Mouse (Mus musculus) stomach, embryonic 14.5 days (tissue): ENCODE data around the gene Sox5. TPM values are rescaled to one million over a fixed set of nuclear protein-coding genes. Genes with fewer than 3 reads are reported as not detected.

Source experiments
- ATAC-seq: fragments of 200-750 bp; cut with Nextera tagmentation; 2 replicates; pipeline ENCODE4 v1.8.0; 2017; ENCODE audit warnings: low read depth, moderate TSS enrichment; ENCODE audit not compliant: insufficient number of reproducible peaks, insufficient read depth, low FRiP score
- H3K27ac ChIP-seq: fragments of 300-500 bp; sonication (generic); 2 replicates; pipeline ENCODE4 v1.5.1; 2014; ENCODE audit warnings: mild to moderate bottlenecking, low read length, moderate library complexity, mixed read lengths
- H3K27me3 ChIP-seq: fragments of 300-500 bp; sonication (generic); 2 replicates; pipeline ENCODE4 v1.6.1; 2014; ENCODE audit warnings: low read length, control low read depth, mixed read lengths; ENCODE audit not compliant: control insufficient read depth, insufficient read depth
- H3K36me3 ChIP-seq: fragments of 300-500 bp; sonication (generic); 2 replicates; pipeline ENCODE4 v1.6.1; 2014; ENCODE audit warnings: mild to moderate bottlenecking, control low read depth, low read length, moderate library complexity, mixed read lengths; ENCODE audit not compliant: control insufficient read depth, insufficient read depth
- H3K4me1 ChIP-seq: fragments of 300-500 bp; sonication (generic); 2 replicates; pipeline ENCODE4 v1.6.1; 2014; ENCODE audit warnings: low read length, control low read depth, mixed read lengths; ENCODE audit not compliant: control insufficient read depth, insufficient read depth
- H3K4me2 ChIP-seq: fragments of 300-500 bp; sonication (generic); replicated peaks from 2 replicates; pipeline ENCODE4 v1.6.1; 2014; ENCODE audit warnings: low read depth, low read length, control low read depth
- H3K4me3 ChIP-seq: fragments of 300-500 bp; sonication (generic); 2 replicates; pipeline ENCODE4 v1.5.1; 2014; ENCODE audit warnings: low read depth, low read length, control low read depth
- H3K9ac ChIP-seq: fragments of 300-500 bp; sonication (generic); replicated peaks from 2 replicates; pipeline ENCODE4 v1.6.1; 2014; ENCODE audit warnings: low read depth, mild to moderate bottlenecking, control low read depth, low read length, moderate library complexity, mixed read lengths
- H3K9me3 ChIP-seq: fragments of 300-500 bp; sonication (generic); 2 replicates; pipeline ENCODE4 v1.6.1; 2016; ENCODE audit warnings: low read depth, low read length, control low read depth; ENCODE audit not compliant: control insufficient read depth
- WGBS: fragments of 180-500 bp; shearing (Covaris S2); extraction: QIAGEN DNeasy Blood & Tissue Kit; methylation state at CpG from one replicate; pipeline ENCODE4 v1.1.7; 2014; 5-methylcytosine and 5-hydroxymethylcytosine counted together
- polyA plus RNA-seq: library from polyadenylated mRNA; unstranded; fragments of >200 nt; fragmentation: Nextera tagmentation; extraction: Ambion mirVana; gene quantifications from 2 replicates; pipeline ENCODE4 v1.2.1, GENCODE M21; 2014

Gene Sox5
- polyA plus RNA-seq, 1 experiment from 2014 or later: 30.3 TPM

DNA sequence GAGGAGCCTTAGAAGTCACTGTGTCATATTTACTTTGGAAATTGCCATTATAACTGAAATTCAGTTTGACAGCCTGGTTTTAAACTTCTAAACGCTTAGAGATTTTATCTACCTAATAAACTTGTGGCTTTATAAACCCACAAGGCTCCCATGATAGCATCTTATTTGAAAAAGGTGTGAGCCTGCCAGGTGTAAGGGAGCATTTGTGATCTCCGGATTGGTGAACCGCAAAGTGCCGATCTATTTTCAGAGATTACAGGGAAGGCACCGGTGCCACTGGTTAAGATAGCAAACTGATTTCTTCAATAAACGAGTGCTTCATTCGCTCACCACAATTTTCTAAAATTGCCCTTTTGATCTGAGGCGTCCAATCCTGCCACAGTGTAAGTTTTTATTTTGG is 107.9 kb downstream of the Sox5 start:
- Histone ChIP-seq H3K27ac (no peak overlapping the region), H3K9ac (no peak overlapping the region), H3K4me2 (no peak overlapping the region), H3K4me3 (no peak overlapping the region), H3K36me3 (no peaks in the 10 kb centered on the region), H3K27me3 (no peaks in the 10 kb centered on the region), H3K4me1 (no peaks in the 10 kb centered on the region), H3K9me3 (no peaks in the 10 kb centered on the region)
- 80% methylated on average over 8 of the region's 8 CpGs for WGBS
- no peak for ATAC-seq

GRCm38 (mm10) chr6:144670433-144671167 is 111.2 kb downstream of the Sox5 start:
- WGBS: 53% methylated on average over 3 of the region's 3 CpGs
- Histone ChIP-seq H3K27me3 (no peaks in the 10 kb centered on the region), H3K9ac (no peak overlapping the region), H3K4me3 (no peak overlapping the region), H3K4me2 (no peak overlapping the region), H3K4me1 (no peaks in the 10 kb centered on the region), H3K36me3 (no peaks in the 10 kb centered on the region), H3K27ac (no peak overlapping the region), H3K9me3 (peaks cover 3% of the 10 kb centered on the region; the same call in 1 of the 2 replicates)
- ATAC-seq: no peak

DNA sequence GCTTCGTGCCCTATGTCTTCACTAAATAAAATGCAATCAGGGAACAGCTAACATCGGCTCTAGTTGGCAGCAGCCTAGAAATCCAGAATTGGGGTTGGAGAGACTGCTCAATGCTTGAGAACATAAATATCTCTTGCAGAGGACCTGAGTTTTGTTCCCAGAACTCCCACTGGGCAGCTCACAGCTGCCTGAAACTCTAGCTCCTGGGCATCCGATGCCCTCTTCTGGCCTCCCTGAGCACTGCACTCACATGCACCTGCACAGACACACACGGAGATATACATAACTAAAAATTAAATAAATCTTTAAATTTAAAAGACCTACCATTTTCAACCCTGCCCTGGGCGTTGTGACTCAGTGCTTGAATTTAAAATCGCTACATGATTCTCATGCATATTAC is 115.2 kb downstream of the Sox5 start:
- 96% methylated on average over 6 of the region's 6 CpGs for WGBS
- no peak for ATAC-seq

DNA sequence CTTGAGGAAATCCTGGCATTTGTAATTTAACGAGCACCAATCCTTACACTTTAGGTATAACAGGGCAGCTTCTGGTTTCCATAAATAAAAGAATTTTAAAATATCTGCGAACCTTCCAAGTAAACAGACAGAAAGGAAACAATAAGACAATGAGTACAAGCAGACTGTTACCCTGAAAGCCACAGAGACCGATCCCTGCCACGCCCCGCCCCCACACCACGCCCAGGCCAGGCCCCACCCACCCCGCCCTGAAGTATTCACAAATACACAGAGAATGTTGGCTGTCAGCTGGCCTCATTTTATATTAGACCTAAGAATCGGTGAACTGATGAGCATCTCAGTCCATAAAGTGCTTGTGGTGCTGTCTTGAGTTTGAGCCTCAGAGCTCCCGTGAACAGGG is 117.0 kb downstream of the Sox5 start:
- no peak for ATAC-seq
- no peaks in the 10 kb centered on the region for H3K36me3 ChIP-seq
- H3K27ac ChIP-seq: no peak overlapping the region
- no peak overlapping the region for H3K9ac ChIP-seq
- 69% methylated on average over 9 of the region's 9 CpGs for WGBS
- H3K4me2 ChIP-seq: no peak overlapping the region
- peaks cover 9% of the 10 kb centered on the region; the same call in 1 of the 2 replicates for H3K4me1 ChIP-seq
- H3K4me3 ChIP-seq: no peak overlapping the region
- H3K27me3 ChIP-seq: no peaks in the 10 kb centered on the region
- peaks cover 3% of the 10 kb centered on the region; the same call in 1 of the 2 replicates for H3K9me3 ChIP-seq

More for the DNA sequence above, 115.2 kb downstream of the Sox5 start:
- Histone ChIP-seq H3K27me3 (no peaks in the 10 kb centered on the region), H3K36me3 (no peaks in the 10 kb centered on the region), H3K4me2 (no peak overlapping the region), H3K9ac (no peak overlapping the region), H3K4me3 (no peak overlapping the region), H3K9me3 (peaks cover 3% of the 10 kb centered on the region; the same call in 1 of the 2 replicates), H3K4me1 (peaks cover 2% of the 10 kb centered on the region; the same call in 1 of the 2 replicates), H3K27ac (no peak overlapping the region)

- Histone ChIP-seq H3K9me3 (peaks cover 3% of the 10 kb centered on the region; the same call in 1 of the 2 replicates), H3K36me3 (no peaks in the 10 kb centered on the region), H3K4me3 (no peak overlapping the region), H3K4me2 (no peak overlapping the region), H3K9ac (no peak overlapping the region), H3K27ac (no peak overlapping the region), H3K27me3 (no peaks in the 10 kb centered on the region), H3K4me1 (peaks cover 9% of the 10 kb centered on the region; the same call in 1 of the 2 replicates)
- ATAC-seq: no peak
- 68% methylated on average over 4 of the region's 4 CpGs for WGBS
These were observed 118.2 kb downstream of the Sox5 start for GRCm38 (mm10) chr6:144663516-144664074.

DNA sequence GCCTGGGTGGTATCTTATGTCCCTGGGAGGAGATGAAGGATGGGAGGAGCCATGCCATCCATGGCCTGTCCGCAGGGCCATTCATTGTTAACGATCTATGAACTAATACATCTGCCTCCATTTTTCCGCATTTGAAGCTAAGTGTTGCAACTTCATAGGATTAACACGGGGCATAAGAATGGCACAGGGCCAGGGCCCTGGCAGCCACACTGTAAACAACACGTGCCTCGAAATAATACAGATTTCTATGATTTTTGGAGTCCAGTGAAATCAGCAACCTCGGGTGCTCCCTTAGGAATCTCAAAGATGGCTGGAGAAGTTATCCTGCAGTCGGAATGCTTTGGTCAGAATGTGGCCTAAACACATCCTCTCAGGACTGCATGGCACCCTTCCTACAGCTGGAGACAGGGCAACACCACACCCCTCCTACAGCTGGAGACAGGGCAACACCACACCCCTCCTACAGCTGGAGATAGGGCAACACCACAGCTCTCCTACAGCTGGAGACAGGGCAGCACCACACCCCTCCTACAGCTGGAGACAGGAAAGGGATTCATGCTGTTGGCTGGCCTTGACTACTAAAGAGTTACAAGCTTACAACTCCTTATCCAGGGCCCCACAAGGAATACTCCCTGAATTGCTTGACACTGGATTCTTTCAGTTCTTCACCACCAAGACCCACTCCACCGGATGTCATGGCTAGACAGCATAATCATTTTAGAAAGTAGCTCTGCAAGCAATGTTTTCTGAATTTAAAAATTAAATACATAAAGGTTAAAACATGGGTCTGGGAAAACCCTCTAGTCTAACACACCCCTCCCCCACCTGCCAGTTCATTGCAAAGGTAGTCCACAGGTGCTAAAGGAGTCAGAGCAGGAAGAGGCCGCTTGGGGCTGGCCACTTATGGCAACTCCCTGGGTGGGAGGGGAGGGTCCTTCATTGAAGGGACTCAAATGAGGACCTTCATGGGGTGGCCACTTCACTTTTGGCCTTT is 122.4 kb downstream of the Sox5 start:
- no peaks in the 10 kb centered on the region for H3K36me3 ChIP-seq
- ATAC-seq: no peak
- 0 out of 2 replicates have a peak, but pooled peaks cover 7% of the 10 kb centered on the region for H3K4me1 ChIP-seq
- H3K4me3 ChIP-seq: no peak overlapping the region
- H3K27ac ChIP-seq: no peak overlapping the region
- H3K9ac ChIP-seq: no peak overlapping the region
- H3K4me2 ChIP-seq: no peak overlapping the region
- 71% methylated on average over 10 of the region's 10 CpGs for WGBS
- no peaks in the 10 kb centered on the region for H3K9me3 ChIP-seq
- H3K27me3 ChIP-seq: no peaks in the 10 kb centered on the region

- 62% methylated on average over 5 of the region's 5 CpGs for WGBS
- Histone ChIP-seq H3K36me3 (no peaks in the 10 kb centered on the region), H3K27ac (no peak overlapping the region), H3K4me3 (no peak overlapping the region), H3K9ac (no peak overlapping the region), H3K27me3 (no peaks in the 10 kb centered on the region), H3K4me1 (peaks cover 5% of the 10 kb centered on the region; the same call in 1 of the 2 replicates), H3K4me2 (no peak overlapping the region), H3K9me3 (no peaks in the 10 kb centered on the region)
- ATAC-seq: no peak
These were observed 128.9 kb downstream of the Sox5 start for GRCm38 (mm10) chr6:144652876-144653275.

DNA sequence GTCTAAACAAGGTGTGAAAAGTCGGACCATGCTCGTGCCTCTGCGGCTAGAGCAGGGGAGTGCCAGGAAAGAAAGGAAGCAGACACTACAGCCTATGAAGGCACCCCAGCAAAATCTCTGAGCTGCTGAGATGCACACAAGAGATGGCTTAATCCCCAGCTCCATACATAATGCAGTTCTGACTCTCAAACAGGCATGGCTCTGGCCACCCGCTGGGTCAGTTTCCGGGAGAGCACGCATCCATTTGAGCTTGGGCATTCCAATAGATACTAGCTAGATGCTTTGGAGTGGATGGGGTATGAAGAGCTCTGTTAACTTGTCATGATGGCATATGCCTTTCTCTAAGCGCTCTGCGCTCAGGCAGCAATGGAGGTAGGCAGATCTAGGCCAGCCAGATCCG is 132.9 kb downstream of the Sox5 start:
- WGBS: 54% methylated on average over 9 of the region's 9 CpGs
- Histone ChIP-seq H3K4me1 (peaks cover 8% of the 10 kb centered on the region; the same call in 1 of the 2 replicates), H3K27me3 (no peaks in the 10 kb centered on the region), H3K4me2 (no peak overlapping the region), H3K27ac (no peak overlapping the region), H3K9ac (no peak overlapping the region), H3K4me3 (no peak overlapping the region), H3K9me3 (no peaks in the 10 kb centered on the region), H3K36me3 (no peaks in the 10 kb centered on the region)
- no peak for ATAC-seq
